Mouse (Mus musculus): Measurements from ENCODE around the gene Krt33b. TPM values are rescaled to one million over a fixed set of nuclear protein-coding genes. Genes with fewer than 3 reads are reported as not detected.

Gene Krt33b
- polyA plus RNA-seq, 1 experiment from 2014 or later = not detected

GRCm38 (mm10) chr11:99985291-99986092, 44.2 kb downstream of the Krt33b start:
- ATAC-seq (ENCODE audit: low FRiP score) = no peak
- 87% methylated on average over 20 of the region's 20 CpGs for WGBS

GRCm38 (mm10) chr11:99983442-99983841, 46.2 kb downstream of the Krt33b start:
- WGBS = 82% methylated on average over 1 of the region's 1 CpGs
- ATAC-seq (ENCODE audit: low FRiP score) = no peak
- H3K9ac ChIP-seq (ENCODE audit: low read length) = no peak overlapping the region

More at GRCm38 (mm10) chr11:99985291-99986092, 44.2 kb downstream of the Krt33b start:
- no peak overlapping the region for H3K4me3 ChIP-seq (ENCODE audit: low read depth, low read length)
- no peak for DNase-seq (ENCODE audit: low spot score, missing footprints)
- no peaks in the 10 kb centered on the region for H3K27me3 ChIP-seq (ENCODE audit: control insufficient read depth, insufficient read depth, low read length)
- no peak overlapping the region for H3K4me2 ChIP-seq
- H3K36me3 ChIP-seq (ENCODE audit: control insufficient read depth, insufficient read depth, low read length) = no peaks in the 10 kb centered on the region
- no peaks in the 10 kb centered on the region for H3K4me1 ChIP-seq (ENCODE audit: control insufficient read depth, insufficient read depth, low read length)
- H3K27ac ChIP-seq (ENCODE audit: low read depth, low read length) = no peak overlapping the region
- H3K9ac ChIP-seq (ENCODE audit: low read length) = no peak overlapping the region
- no peaks in the 10 kb centered on the region for H3K9me3 ChIP-seq (ENCODE audit: control insufficient read depth, low read length)

GRCm38 (mm10) chr11:99982731-99983130, 46.9 kb downstream of the Krt33b start:
- Histone ChIP-seq H3K4me2 (no peak overlapping the region), H3K4me1 (ENCODE audit: control insufficient read depth, insufficient read depth, low read length) (no peaks in the 10 kb centered on the region), H3K4me3 (ENCODE audit: low read depth, low read length) (no peak overlapping the region), H3K9ac (ENCODE audit: low read length) (no peak overlapping the region), H3K36me3 (ENCODE audit: control insufficient read depth, insufficient read depth, low read length) (no peaks in the 10 kb centered on the region), H3K27me3 (ENCODE audit: control insufficient read depth, insufficient read depth, low read length) (no peaks in the 10 kb centered on the region), H3K27ac (ENCODE audit: low read depth, low read length) (no peak overlapping the region), H3K9me3 (ENCODE audit: control insufficient read depth, low read length) (no peaks in the 10 kb centered on the region)
- WGBS = 86% methylated on average over 9 of the region's 9 CpGs
- ATAC-seq (ENCODE audit: low FRiP score) (no peak), DNase-seq (ENCODE audit: low spot score, missing footprints) (no peak)

More at GRCm38 (mm10) chr11:99983442-99983841, 46.2 kb downstream of the Krt33b start:
- no peak overlapping the region for H3K4me2 ChIP-seq
- DNase-seq (ENCODE audit: low spot score, missing footprints) = no peak
- H3K36me3 ChIP-seq (ENCODE audit: control insufficient read depth, insufficient read depth, low read length) = no peaks in the 10 kb centered on the region
- H3K27me3 ChIP-seq (ENCODE audit: control insufficient read depth, insufficient read depth, low read length) = no peaks in the 10 kb centered on the region
- no peak overlapping the region for H3K4me3 ChIP-seq (ENCODE audit: low read depth, low read length)
- no peaks in the 10 kb centered on the region for H3K4me1 ChIP-seq (ENCODE audit: control insufficient read depth, insufficient read depth, low read length)
- no peak overlapping the region for H3K27ac ChIP-seq (ENCODE audit: low read depth, low read length)
- H3K9me3 ChIP-seq (ENCODE audit: control insufficient read depth, low read length) = no peaks in the 10 kb centered on the region

DNA sequence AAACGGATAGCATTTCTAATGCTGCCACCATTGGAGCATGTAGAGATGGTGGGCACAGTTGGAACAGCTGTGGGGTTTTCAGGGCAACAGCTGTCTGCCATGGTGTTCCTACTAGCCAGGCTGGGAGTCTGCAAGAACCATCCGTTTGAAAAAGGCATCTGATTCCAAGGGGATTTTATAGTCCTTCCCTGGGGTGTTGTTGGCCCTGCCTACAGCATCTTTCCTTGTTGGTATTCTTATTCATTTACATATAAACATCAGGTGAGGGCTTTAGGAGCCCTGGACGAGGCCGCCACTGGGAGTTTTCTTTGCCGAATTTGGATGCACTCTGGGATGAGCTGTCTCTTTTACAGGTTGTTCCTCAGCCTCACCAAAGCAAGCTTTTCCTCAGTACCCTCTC, 50.7 kb downstream of the Krt33b start, which contains the start of gene Krtap29-1:
Gene Krtap29-1 (minus strand): TSS at position 101 of the 400 bp plus-strand sequence.
- Histone ChIP-seq H3K4me1 (ENCODE audit: control insufficient read depth, insufficient read depth, low read length) (no peaks in the 10 kb centered on the region), H3K9me3 (ENCODE audit: control insufficient read depth, low read length) (no peaks in the 10 kb centered on the region), H3K4me3 (ENCODE audit: low read depth, low read length) (no peak within 1 kb of the TSS), H3K36me3 (ENCODE audit: control insufficient read depth, insufficient read depth, low read length) (no peaks in the 10 kb centered on the region), H3K27me3 (ENCODE audit: control insufficient read depth, insufficient read depth, low read length) (no peaks in the 10 kb centered on the region), H3K4me2 (no peak within 1 kb of the TSS), H3K27ac (ENCODE audit: low read depth, low read length) (no peak within 1 kb of the TSS), H3K9ac (ENCODE audit: low read length) (no peak within 1 kb of the TSS)
- WGBS = 74% methylated on average over 5 of the region's 5 CpGs
- ATAC-seq (ENCODE audit: low FRiP score) = no peak
- no peak for DNase-seq (ENCODE audit: low spot score, missing footprints)

Other genes starting within 250 kb of the Krt33b start
- gene Krtap4-8, start 249.2 kb downstream of the Krt33b start, polyA plus RNA-seq (2014; fragmentation: Nextera tagmentation; extraction: Ambion mirVana) = not detected in 2 replicates
- not detected in 2 replicates for gene Krtap4-9, start 244.7 kb downstream of the Krt33b start, polyA plus RNA-seq (2014; fragmentation: Nextera tagmentation; extraction: Ambion mirVana)
- not detected in 2 replicates for gene Gm11596, start 236.4 kb downstream of the Krt33b start, polyA plus RNA-seq (2014; fragmentation: Nextera tagmentation; extraction: Ambion mirVana)
- not detected in 2 replicates for gene Gm11569, start 230.9 kb downstream of the Krt33b start, polyA plus RNA-seq (2014; fragmentation: Nextera tagmentation; extraction: Ambion mirVana)
- not detected in 2 replicates for gene Gm11554, start 225.4 kb downstream of the Krt33b start, polyA plus RNA-seq (2014; fragmentation: Nextera tagmentation; extraction: Ambion mirVana)
- not detected in 2 replicates for gene Krtap4-13, start 220.0 kb downstream of the Krt33b start, polyA plus RNA-seq (2014; fragmentation: Nextera tagmentation; extraction: Ambion mirVana)
- not detected in 2 replicates for gene Gm11564, start 214.2 kb downstream of the Krt33b start, polyA plus RNA-seq (2014; fragmentation: Nextera tagmentation; extraction: Ambion mirVana)
- gene 2300003K06Rik, start 191.8 kb downstream of the Krt33b start, polyA plus RNA-seq (2014; fragmentation: Nextera tagmentation; extraction: Ambion mirVana) = not detected in 2 replicates
- gene Krtap4-16, start 178.3 kb downstream of the Krt33b start, polyA plus RNA-seq (2014; fragmentation: Nextera tagmentation; extraction: Ambion mirVana) = not detected in 2 replicates
- gene Gm11568, start 172.0 kb downstream of the Krt33b start, polyA plus RNA-seq (2014; fragmentation: Nextera tagmentation; extraction: Ambion mirVana) = not detected in 2 replicates
- gene Gm11559, start 165.4 kb downstream of the Krt33b start, polyA plus RNA-seq (2014; fragmentation: Nextera tagmentation; extraction: Ambion mirVana) = not detected in 2 replicates
- gene Krtap9-1, start 156.5 kb downstream of the Krt33b start, polyA plus RNA-seq (2014; fragmentation: Nextera tagmentation; extraction: Ambion mirVana) = not detected in 2 replicates
- gene Gm11567, start 150.7 kb downstream of the Krt33b start, polyA plus RNA-seq (2014; fragmentation: Nextera tagmentation; extraction: Ambion mirVana) = not detected in 2 replicates
- not detected in 2 replicates for gene Krtap31-1, start 121.9 kb downstream of the Krt33b start, polyA plus RNA-seq (2014; fragmentation: Nextera tagmentation; extraction: Ambion mirVana)
- gene Gm11565, start 115.1 kb downstream of the Krt33b start, polyA plus RNA-seq (2014; fragmentation: Nextera tagmentation; extraction: Ambion mirVana) = not detected in 2 replicates
- not detected in 2 replicates for gene Krtap31-2, start 93.6 kb downstream of the Krt33b start, polyA plus RNA-seq (2014; fragmentation: Nextera tagmentation; extraction: Ambion mirVana)
- not detected in 2 replicates for gene Krtap9-5, start 81.4 kb downstream of the Krt33b start, polyA plus RNA-seq (2014; fragmentation: Nextera tagmentation; extraction: Ambion mirVana)
- not detected in 2 replicates for gene Krtap29-1, start 50.8 kb downstream of the Krt33b start, polyA plus RNA-seq (2014; fragmentation: Nextera tagmentation; extraction: Ambion mirVana)
- not detected in 2 replicates for gene Krtap16-1, start 43.3 kb downstream of the Krt33b start, polyA plus RNA-seq (2014; fragmentation: Nextera tagmentation; extraction: Ambion mirVana)
- gene Krtap17-1, start 35.9 kb downstream of the Krt33b start, polyA plus RNA-seq (2014; fragmentation: Nextera tagmentation; extraction: Ambion mirVana) = not detected in 2 replicates
- gene Krt33a, start 13.7 kb downstream of the Krt33b start, polyA plus RNA-seq (2014; fragmentation: Nextera tagmentation; extraction: Ambion mirVana) = not detected in 2 replicates
- not detected in 2 replicates for gene Krt34, start 11.7 kb upstream of the Krt33b start, polyA plus RNA-seq (2014; fragmentation: Nextera tagmentation; extraction: Ambion mirVana)
- gene Krt31, start 20.7 kb upstream of the Krt33b start, polyA plus RNA-seq (2014; fragmentation: Nextera tagmentation; extraction: Ambion mirVana) = not detected in 2 replicates
- not detected in 2 replicates for gene Krt32, start 58.4 kb upstream of the Krt33b start, polyA plus RNA-seq (2014; fragmentation: Nextera tagmentation; extraction: Ambion mirVana)
- not detected in 2 replicates for gene Krt35, start 66.4 kb upstream of the Krt33b start, polyA plus RNA-seq (2014; fragmentation: Nextera tagmentation; extraction: Ambion mirVana)
- gene Krt36, start 75.8 kb upstream of the Krt33b start, polyA plus RNA-seq (2014; fragmentation: Nextera tagmentation; extraction: Ambion mirVana) = not detected in 2 replicates
- not detected in 2 replicates for gene Krt13, start 91.7 kb upstream of the Krt33b start, polyA plus RNA-seq (2014; fragmentation: Nextera tagmentation; extraction: Ambion mirVana)
- gene Krt15, start 106.1 kb upstream of the Krt33b start, polyA plus RNA-seq (2014; fragmentation: Nextera tagmentation; extraction: Ambion mirVana) = 0.65 and 0.89 TPM in 2 replicates
- 1.8 and 3.2 TPM in 2 replicates for gene Krt19, start 118.8 kb upstream of the Krt33b start, polyA plus RNA-seq (2014; fragmentation: Nextera tagmentation; extraction: Ambion mirVana)
- not detected in 2 replicates for gene Krt9, start 163.4 kb upstream of the Krt33b start, polyA plus RNA-seq (2014; fragmentation: Nextera tagmentation; extraction: Ambion mirVana)
- gene Krt14, start 177.7 kb upstream of the Krt33b start, polyA plus RNA-seq (2014; fragmentation: Nextera tagmentation; extraction: Ambion mirVana) = 1.2 and 1.5 TPM in 2 replicates
- not detected in 2 replicates for gene Krt16, start 219.0 kb upstream of the Krt33b start, polyA plus RNA-seq (2014; fragmentation: Nextera tagmentation; extraction: Ambion mirVana)
- 0.21 TPM in 1 of 2 replicates, not detected in the other for gene Krt17, start 231.2 kb upstream of the Krt33b start, polyA plus RNA-seq (2014; fragmentation: Nextera tagmentation; extraction: Ambion mirVana)
- not detected in 2 replicates for gene Krt42, start 240.0 kb upstream of the Krt33b start, polyA plus RNA-seq (2014; fragmentation: Nextera tagmentation; extraction: Ambion mirVana)